ENCODE assay signal across 9 mouse cellular contexts in genomic region chr4:98778219-98778618, GRCm38 (mm10). TPM values are rescaled to one million over a fixed set of nuclear protein-coding genes. Genes with fewer than 3 reads are reported as not detected.
DNase-seq lines count a peak whose midpoint lies in the region; ATAC-seq lines count a peak whose summit lies in the region.
"Had no signal": no experiment of that assay in that cellular context is flagged by ENCODE, and none has a peak within 500 bp of the region (broad histone marks: within the 10 kb centered on the region; RNA-seq: fewer than 3 reads in every experiment).

No protein-coding gene starts in this region.

- no peaks in the 10 kb centered on the region for H3K36me3 ChIP-seq in heart, embryonic 10.5 days
- no peaks in the 10 kb centered on the region for H3K36me3 ChIP-seq in midbrain, embryonic 10.5 days
- H3K36me3 ChIP-seq in midbrain, embryonic 11.5 days (ENCODE audit: control insufficient read depth, insufficient read depth, low read length) = no peaks in the 10 kb centered on the region
- H3K36me3 ChIP-seq in limb, embryonic 10.5 days = peaks cover 39% of the 10 kb centered on the region

- peaks cover 28% of the 10 kb centered on the region for H3K4me1 ChIP-seq in heart, embryonic 10.5 days
- H3K4me1 ChIP-seq in midbrain, embryonic 10.5 days = peaks cover 16% of the 10 kb centered on the region
- no peaks in the 10 kb centered on the region for H3K4me1 ChIP-seq in midbrain, embryonic 11.5 days (ENCODE audit: control insufficient read depth, insufficient read depth, low read length)
- peaks cover 51% of the 10 kb centered on the region for H3K4me1 ChIP-seq in limb, embryonic 10.5 days

- DNase-seq in heart, embryonic 10.5 days (ENCODE audit: low spot score) = no peak
- no peak for DNase-seq in heart, postnatal 14 days
- DNase-seq in midbrain, embryonic 10.5 days (ENCODE audit: low spot score) = no peak
- DNase-seq in midbrain, embryonic 11.5 days (ENCODE audit: low spot score, missing footprints) = no peak
- peak; percentile 37 for DNase-seq in limb, embryonic 10.5 days (ENCODE audit: low spot score)
- no peak for DNase-seq in urinary bladder, postnatal 4 days (ENCODE audit: low spot score in 2 of 2)
- no peak for DNase-seq in testis, postnatal 14 days (ENCODE audit: low spot score)
- DNase-seq: lung, postnatal 14 days had no signal

- peaks cover 14% of the 10 kb centered on the region for H3K27me3 ChIP-seq in heart, embryonic 10.5 days (ENCODE audit: insufficient read depth, poor library complexity, severe bottlenecking)
- H3K27me3 ChIP-seq in midbrain, embryonic 10.5 days (ENCODE audit: low read depth, poor library complexity, severe bottlenecking) = peaks cover 23% of the 10 kb centered on the region
- H3K27me3 ChIP-seq in midbrain, embryonic 11.5 days (ENCODE audit: control insufficient read depth, insufficient read depth, low read length) = peaks cover 5% of the 10 kb centered on the region
- peaks cover 7% of the 10 kb centered on the region; the same call in 1 of the 2 replicates for H3K27me3 ChIP-seq in limb, embryonic 10.5 days (ENCODE audit: low read depth, poor library complexity, severe bottlenecking)

- 0 out of 2 replicates have a peak overlapping the region, but pooled peaks have one; percentile 30 for H3K27ac ChIP-seq in heart, embryonic 10.5 days
- H3K27ac ChIP-seq in midbrain, embryonic 10.5 days (replicated peaks) = peak overlapping the region; percentile 33; the same call in 1 of the 2 replicates
- no peak overlapping the region for H3K27ac ChIP-seq in midbrain, embryonic 11.5 days (ENCODE audit: low read depth, low read length)
- peak overlapping the region; percentile 81 for H3K27ac ChIP-seq in limb, embryonic 10.5 days

- no peak overlapping the region for H3K9ac ChIP-seq in midbrain, embryonic 11.5 days (ENCODE audit: low read length)

- no peak overlapping the region; the same call in 1 of the 2 replicates for H3K4me2 ChIP-seq in midbrain, embryonic 11.5 days

- H3K9me3 ChIP-seq in heart, embryonic 10.5 days = no peaks in the 10 kb centered on the region
- H3K9me3 ChIP-seq in midbrain, embryonic 10.5 days (replicated peaks) = no peaks in the 10 kb centered on the region
- H3K9me3 ChIP-seq in midbrain, embryonic 11.5 days (ENCODE audit: control insufficient read depth, low read length) = no peaks in the 10 kb centered on the region
- H3K9me3 ChIP-seq in limb, embryonic 10.5 days (replicated peaks) = no peaks in the 10 kb centered on the region

- peak overlapping the region; percentile 42 for H3K4me3 ChIP-seq in heart, embryonic 10.5 days
- peak overlapping the region; percentile 32 for H3K4me3 ChIP-seq in midbrain, embryonic 10.5 days
- H3K4me3 ChIP-seq in midbrain, embryonic 11.5 days (ENCODE audit: low read depth, low read length) = no peak overlapping the region
- no peak overlapping the region for H3K4me3 ChIP-seq in limb, embryonic 10.5 days

- ATAC-seq in midbrain, embryonic 11.5 days (ENCODE audit: low FRiP score) = no peak
- ATAC-seq in CD4-positive, CD25-positive, alpha-beta regulatory T cell, adult 4 months = no peak

- intact Hi-C loops in heart, postnatal 14 days (cut with DNase I) = no loop called here

- 5% methylated on average over 16 of the region's 16 CpGs for whole genome bisulfite sequencing in heart, embryonic 10.5 days
- WGBS in midbrain, embryonic 10.5 days = 15% methylated on average over 16 of the region's 16 CpGs
- 12% methylated on average over 16 of the region's 16 CpGs for WGBS in midbrain, embryonic 11.5 days
- 9% methylated on average over 16 of the region's 16 CpGs for WGBS in limb, embryonic 10.5 days

RNA-seq across cellular contexts. Expression of gene Kank4, which starts 39.1 kb away (rescaled TPM):
- 0.34 and 0.60 TPM in 2 replicates for polyA plus RNA-seq in heart, embryonic 10.5 days (2016; fragmentation: Nextera tagmentation; extraction: Ambion mirVana)
- total RNA-seq in heart, postnatal 14 days (2021) = under 1 TPM; 0.72 to 0.73 TPM
- 0.72 and 0.86 TPM in 2 replicates for polyA plus RNA-seq in midbrain, embryonic 10.5 days (2016; fragmentation: Nextera tagmentation; extraction: Ambion mirVana)
- 0.92 and 0.98 TPM in 2 replicates for polyA plus RNA-seq in midbrain, embryonic 11.5 days (2014; fragmentation: Nextera tagmentation; extraction: Ambion mirVana)
- 1.7 and 2.5 TPM in 2 replicates for polyA plus RNA-seq in limb, embryonic 10.5 days (2016; fragmentation: Nextera tagmentation; extraction: Ambion mirVana)
- not detected for polyA plus RNA-seq in CD4-positive, CD25-positive, alpha-beta regulatory T cell, adult 4 months (2017; shearing (Covaris generic))

RNA-seq across cellular contexts. Expression of gene I0C0044D17Rik, which starts 45.4 kb away (rescaled TPM):
- polyA plus RNA-seq in heart, embryonic 10.5 days (2016; fragmentation: Nextera tagmentation; extraction: Ambion mirVana) = not detected in 2 replicates
- total RNA-seq in heart, postnatal 14 days (2021) = not detected
- polyA plus RNA-seq in midbrain, embryonic 10.5 days (2016; fragmentation: Nextera tagmentation; extraction: Ambion mirVana) = not detected in 2 replicates
- polyA plus RNA-seq in midbrain, embryonic 11.5 days (2014; fragmentation: Nextera tagmentation; extraction: Ambion mirVana) = not detected in 2 replicates
- polyA plus RNA-seq in limb, embryonic 10.5 days (2016; fragmentation: Nextera tagmentation; extraction: Ambion mirVana) = not detected in 2 replicates
- polyA plus RNA-seq in CD4-positive, CD25-positive, alpha-beta regulatory T cell, adult 4 months (2017; shearing (Covaris generic)) = not detected

RNA-seq across cellular contexts. Expression of gene L1td1, which starts 51.7 kb away (rescaled TPM):
- polyA plus RNA-seq in heart, embryonic 10.5 days (2016; fragmentation: Nextera tagmentation; extraction: Ambion mirVana) = 0.14 and 0.30 TPM in 2 replicates
- not detected for total RNA-seq in heart, postnatal 14 days (2021)
- 0.10 and 0.11 TPM in 2 replicates for polyA plus RNA-seq in midbrain, embryonic 10.5 days (2016; fragmentation: Nextera tagmentation; extraction: Ambion mirVana)
- 0.17 TPM in 1 of 2 replicates, not detected in the other for polyA plus RNA-seq in midbrain, embryonic 11.5 days (2014; fragmentation: Nextera tagmentation; extraction: Ambion mirVana)
- 0.61 TPM in 1 of 2 replicates, not detected in the other for polyA plus RNA-seq in limb, embryonic 10.5 days (2016; fragmentation: Nextera tagmentation; extraction: Ambion mirVana)
- under 1 TPM in 1 of 2 experiments, not detected in 1; 0.11 TPM for polyA plus RNA-seq in CD4-positive, CD25-positive, alpha-beta regulatory T cell, adult 4 months (2017; shearing (Covaris generic))

Comparison
In these comparisons a context has a peak if more than half of its experiments do, and no peak if none do; other contexts are left out.
1. H3K4me3 ChIP-seq: peak in heart, embryonic 10.5 days (single experiment) and midbrain, embryonic 10.5 days (single experiment); none in midbrain, embryonic 11.5 days (single experiment) and limb, embryonic 10.5 days (single experiment).